Mouse (Mus musculus): Measurements from ENCODE around the gene Tlr5.

Tlr5 gene

DNA sequence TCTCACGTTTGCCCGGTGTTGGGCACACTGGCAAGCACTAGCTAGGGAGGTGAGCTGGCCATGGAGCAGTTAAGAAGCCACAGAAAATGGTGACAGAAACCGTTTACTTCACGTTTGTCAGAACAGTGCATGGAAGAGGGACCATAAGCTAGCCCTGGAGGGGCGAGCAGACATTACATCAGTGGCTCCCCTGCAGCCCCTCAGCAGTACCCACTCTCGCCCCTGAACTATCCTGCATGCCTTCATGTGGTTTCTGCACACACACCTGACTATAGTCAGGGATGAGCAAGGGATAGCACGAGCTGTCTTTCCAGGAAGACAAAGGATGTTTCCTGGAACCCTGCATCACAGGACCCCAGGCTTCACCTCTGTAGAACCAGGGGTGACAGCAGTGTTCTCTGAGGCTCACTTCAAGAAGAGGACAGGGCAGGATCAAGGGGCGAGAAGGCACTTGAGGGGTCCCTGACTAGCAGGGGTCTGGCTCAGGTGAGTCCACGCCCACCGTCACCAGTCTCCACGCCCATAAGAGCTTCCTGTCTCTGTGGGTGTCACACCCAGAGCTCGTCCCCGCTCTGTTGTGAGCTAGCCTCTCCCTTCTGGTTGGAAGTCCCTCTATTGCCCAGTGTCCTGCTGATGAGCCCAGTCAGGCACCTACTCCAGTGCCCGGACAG lies 35.6 kb downstream of the Tlr5 start:
- DNase-seq (ENCODE audit: low read depth): no peak

DNA sequence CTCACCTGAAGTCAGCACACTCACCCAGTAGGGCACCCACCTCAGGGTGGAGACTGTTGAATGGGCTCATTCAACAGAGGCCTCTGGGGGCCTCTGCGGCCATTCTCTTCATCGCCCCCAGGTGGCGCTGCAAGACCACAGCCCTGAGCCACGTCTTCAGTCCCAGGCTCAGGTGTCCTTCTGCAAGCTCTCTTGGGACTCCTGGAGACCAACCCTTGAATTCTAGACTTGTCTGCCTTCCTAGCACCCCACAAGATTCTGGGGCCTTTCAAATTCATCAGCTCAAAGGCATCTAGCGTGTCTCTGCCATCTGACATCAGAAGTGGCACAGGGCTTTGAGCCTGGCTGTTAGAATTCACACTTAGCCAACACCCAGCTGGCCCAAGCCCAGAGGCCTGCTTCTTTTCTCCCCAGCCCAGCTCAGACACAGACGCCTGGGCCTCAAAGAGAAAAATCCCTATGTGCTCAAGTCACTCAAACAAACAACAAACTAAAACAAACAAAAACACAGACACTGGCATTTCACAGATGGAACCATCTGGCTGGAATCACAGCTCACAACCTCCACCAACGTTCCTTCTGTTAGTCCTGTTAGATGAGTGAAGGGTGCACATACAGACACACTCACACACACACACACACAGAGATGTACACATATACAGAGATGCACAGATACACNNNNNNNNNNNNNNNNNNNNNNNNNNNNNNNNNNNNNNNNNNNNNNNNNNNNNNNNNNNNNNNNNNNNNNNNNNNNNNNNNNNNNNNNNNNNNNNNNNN lies 36.6 kb downstream of the Tlr5 start:
- DNase-seq (ENCODE audit: low read depth): peak; percentile 81
